In the genomic region with DNA sequence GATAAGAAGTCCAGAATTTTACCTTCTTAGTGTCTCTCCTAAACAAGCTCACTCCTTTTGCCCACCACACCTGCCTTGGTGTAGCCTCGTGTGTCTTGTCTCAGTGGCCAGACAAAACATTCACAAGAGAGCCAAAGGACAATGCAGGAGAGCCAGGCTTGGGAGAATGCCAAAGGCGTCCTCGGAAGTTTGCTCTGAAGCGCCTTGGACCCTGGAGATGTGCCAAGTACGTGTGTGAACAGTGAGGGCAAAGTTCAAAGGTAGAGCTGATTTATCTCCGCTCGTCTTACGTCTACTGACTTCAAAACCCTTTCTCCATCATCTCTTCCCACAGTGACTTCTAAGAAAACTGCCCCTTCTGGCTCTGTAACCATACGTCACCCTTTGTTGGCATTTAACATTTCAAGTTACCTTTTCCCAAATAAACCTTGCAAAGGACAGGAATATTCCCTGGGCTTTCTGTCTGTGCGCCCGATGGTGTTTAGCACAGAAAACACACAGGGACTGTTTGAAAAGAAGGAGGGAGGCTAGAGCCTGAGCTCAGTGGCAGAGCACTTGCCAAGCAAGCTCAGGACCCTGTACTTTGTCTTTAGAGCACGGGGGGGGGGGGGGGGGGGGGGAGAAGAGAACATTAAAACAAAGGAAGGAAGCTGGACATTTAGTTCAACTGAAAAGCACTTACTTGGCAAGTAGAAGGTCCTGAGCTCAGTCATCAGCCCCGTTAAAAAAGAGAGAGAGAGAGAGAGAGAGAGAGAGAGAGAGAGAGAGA, we compare ENCODE assay signal across 17 mouse cellular contexts. TPM values are rescaled to one million over a fixed set of nuclear protein-coding genes. Genes with fewer than 3 reads are reported as not detected.
DNase-seq lines count a peak whose midpoint lies in the region; ATAC-seq and TF ChIP-seq lines count a peak whose summit lies in the region.
"Had no signal": no experiment of that assay in that cellular context is flagged by ENCODE, and none has a peak within 500 bp of the region (broad histone marks: within the 10 kb centered on the region; RNA-seq: fewer than 3 reads in every experiment).

No protein-coding gene starts in this region.

- H3K27me3 ChIP-seq in heart, embryonic 14.5 days (ENCODE audit: control insufficient read depth, insufficient read depth, low read length): no peaks in the 10 kb centered on the region
- no peaks in the 10 kb centered on the region for H3K27me3 ChIP-seq in stomach, postnatal 0 days (ENCODE audit: control insufficient read depth, insufficient read depth, low read length)
- H3K27me3 ChIP-seq: embryonic facial prominence, embryonic 13.5 days; hindbrain, embryonic 15.5 days; liver, embryonic 13.5 days; midbrain, embryonic 13.5 days had no signal

- peaks cover 11 to 29% of the 10 kb centered on the region in 2 experiments for H3K4me1 ChIP-seq in heart, embryonic 14.5 days (ENCODE audit: control insufficient read depth in 2 of 2, insufficient read depth in 2 of 2, low read length in 2 of 2)
- H3K4me1 ChIP-seq in stomach, postnatal 0 days (replicated peaks; ENCODE audit: control insufficient read depth, insufficient read depth): no peaks in the 10 kb centered on the region; the same call in 1 of the 2 replicates
- H3K4me1 ChIP-seq: embryonic facial prominence, embryonic 13.5 days; midbrain, embryonic 13.5 days had no signal

- peak overlapping the region; percentile 34 for H3K4me2 ChIP-seq in heart, embryonic 14.5 days (ENCODE audit: low read length)
- H3K4me2 ChIP-seq in stomach, postnatal 0 days (replicated peaks; ENCODE audit: low read depth): no peak overlapping the region
- H3K4me2 ChIP-seq: embryonic facial prominence, embryonic 13.5 days; hindbrain, embryonic 15.5 days; liver, embryonic 13.5 days; midbrain, embryonic 13.5 days had no signal

- WGBS in heart, embryonic 14.5 days: 21% methylated on average over 13 of the region's 13 CpGs
- WGBS in stomach, postnatal 0 days: 19% methylated on average over 12 of the region's 13 CpGs

- no peak for TF ChIP-seq CTCF in stomach, postnatal 0 days (IDR thresholded peaks at IDR 0.05; ENCODE audit: low read depth)

- TF ChIP-seq EP300 in stomach, postnatal 0 days (optimal IDR thresholded peaks at IDR 0.05): no peak

- no peak for ATAC-seq in heart, embryonic 14.5 days (ENCODE audit: insufficient number of reproducible peaks, insufficient read depth, low FRiP score, low read depth)
- ATAC-seq in stomach, postnatal 0 days (ENCODE audit: low FRiP score, low TSS enrichment): no peak
- ATAC-seq: forebrain, embryonic 16.5 days; midbrain, embryonic 13.5 days had no signal

- no peak for DNase-seq in heart, adult 8-10 months (ENCODE audit: low spot score)
- DNase-seq in ovary, postnatal 36 days (ENCODE audit: low spot score): peak; percentile 23
- DNase-seq in ovary, adult 18-20 months (ENCODE audit: low spot score): no peak
- DNase-seq in kidney, postnatal 10 days: peak; percentile 78
- DNase-seq in stomach, postnatal 0 days (ENCODE audit: low spot score): peak; percentile 22
- no peak for DNase-seq in spleen, adult 18-20 months
- DNase-seq in urinary bladder, postnatal 14 days (ENCODE audit: low spot score): no peak
- DNase-seq: cerebellum, adult 9-11 months; gastrocnemius, postnatal 36 days; liver, embryonic 13.5 days; right cerebral cortex, postnatal 4 days had no signal

- no peaks in the 10 kb centered on the region for H3K36me3 ChIP-seq in heart, embryonic 14.5 days (ENCODE audit: control insufficient read depth, insufficient read depth, low read length)
- no peaks in the 10 kb centered on the region for H3K36me3 ChIP-seq in stomach, postnatal 0 days (ENCODE audit: control insufficient read depth, insufficient read depth, low read length)
- H3K36me3 ChIP-seq: embryonic facial prominence, embryonic 13.5 days; hindbrain, embryonic 15.5 days; liver, embryonic 13.5 days; midbrain, embryonic 13.5 days had no signal

- no peaks in the 10 kb centered on the region for H3K9me3 ChIP-seq in heart, embryonic 14.5 days (ENCODE audit: control insufficient read depth, low read length)
- H3K9me3 ChIP-seq in stomach, postnatal 0 days (ENCODE audit: control insufficient read depth, low read length): no peaks in the 10 kb centered on the region
- H3K9me3 ChIP-seq: embryonic facial prominence, embryonic 13.5 days; hindbrain, embryonic 15.5 days; liver, embryonic 13.5 days; midbrain, embryonic 13.5 days had no signal

- peak overlapping the region; percentile 14 to 33; a peak in 1 of 4 replicates for H3K27ac ChIP-seq in heart, embryonic 14.5 days (replicated peaks in 1 of 2; ENCODE audit: control insufficient read depth in 1 of 2, insufficient read depth in 1 of 2, low read depth in 2 of 2, low read length in 2 of 2)
- 0 out of 2 replicates have a peak overlapping the region, but pooled peaks have one; percentile 20 for H3K27ac ChIP-seq in stomach, postnatal 0 days (replicated peaks)
- H3K27ac ChIP-seq: embryonic facial prominence, embryonic 13.5 days; hindbrain, embryonic 15.5 days; liver, embryonic 13.5 days; midbrain, embryonic 13.5 days had no signal

- H3K9ac ChIP-seq in heart, embryonic 14.5 days (ENCODE audit: low read length): no peak overlapping the region
- H3K9ac ChIP-seq in stomach, postnatal 0 days (ENCODE audit: low read length): no peak overlapping the region
- H3K9ac ChIP-seq: embryonic facial prominence, embryonic 13.5 days; hindbrain, embryonic 15.5 days; liver, embryonic 13.5 days; midbrain, embryonic 13.5 days had no signal

- H3K4me3 ChIP-seq in heart, embryonic 14.5 days (ENCODE audit: control insufficient read depth in 1 of 2, insufficient read depth in 1 of 2, low read depth in 1 of 2, low read length in 2 of 2): no peak overlapping the region
- H3K4me3 ChIP-seq in stomach, postnatal 0 days (ENCODE audit: low read depth, low read length): no peak overlapping the region
- H3K4me3 ChIP-seq: embryonic facial prominence, embryonic 13.5 days; hindbrain, embryonic 15.5 days; liver, embryonic 13.5 days; midbrain, embryonic 13.5 days had no signal

RNA-seq across cellular contexts. Expression of a gene that starts 19.4 kb away (rescaled TPM):
- 34.7 and 41.9 TPM in 2 replicates for polyA plus RNA-seq in heart, embryonic 14.5 days (2014; fragmentation: Nextera tagmentation; extraction: Ambion mirVana)
- total RNA-seq in heart, adult 8-10 months (2022): 10 to 100 TPM; 12.4 to 23.7 (median 18.0) TPM
- 10.3 and 14.4 TPM in 2 replicates for polyA plus RNA-seq in stomach, postnatal 0 days (2015; fragmentation: Nextera tagmentation; extraction: Ambion mirVana)

RNA-seq across cellular contexts. Expression of a gene that starts 32.7 kb away (rescaled TPM):
- polyA plus RNA-seq in heart, embryonic 14.5 days (2014; fragmentation: Nextera tagmentation; extraction: Ambion mirVana): 2.7 and 3.0 TPM in 2 replicates
- total RNA-seq in heart, adult 8-10 months (2022): 1 to 10 TPM; 2.6 to 6.0 (median 4.1) TPM
- 0.22 and 0.24 TPM in 2 replicates for polyA plus RNA-seq in stomach, postnatal 0 days (2015; fragmentation: Nextera tagmentation; extraction: Ambion mirVana)
- total RNA-seq: left cerebral cortex, adult 18-20 months had no signal
- polyA plus RNA-seq: embryonic facial prominence, embryonic 13.5 days; liver, embryonic 13.5 days had no signal

RNA-seq across cellular contexts. Expression of a gene that starts 33.0 kb away (rescaled TPM):
- polyA plus RNA-seq in heart, embryonic 14.5 days (2014; fragmentation: Nextera tagmentation; extraction: Ambion mirVana): 9.9 and 11.7 TPM in 2 replicates
- 10 to 100 TPM; 20.9 to 23.3 (median 22.5) TPM for total RNA-seq in heart, adult 8-10 months (2022)
- polyA plus RNA-seq in stomach, postnatal 0 days (2015; fragmentation: Nextera tagmentation; extraction: Ambion mirVana): 3.5 and 3.8 TPM in 2 replicates

Comparison
In these comparisons a context has a peak if more than half of its experiments do, and no peak if none do; other contexts are left out.
1. DNase-seq: peak in ovary, postnatal 36 days (single experiment), kidney, postnatal 10 days (single experiment) and stomach, postnatal 0 days (single experiment); none in heart, adult 8-10 months (single experiment), ovary, adult 18-20 months (single experiment), spleen, adult 18-20 months (0 of 2) and urinary bladder, postnatal 14 days (single experiment).